Mouse (Mus musculus): ENCODE measurements around the gene Anks1.
"Not testable (repeated sequence)": the region's sequence is repeated elsewhere in the genome, so short reads cannot be mapped to it uniquely, and the experiment has no call there.

Gene Anks1

GRCm38 (mm10) chr17:27996320-27996719 lies 87.2 kb downstream of the Anks1 start:
- in situ Hi-C loops (cut with MboI, MseI), result no loop called here

- in situ Hi-C loops (cut with MboI, MseI), result no loop called here
Measured at GRCm38 (mm10) chr17:27997212-27997611, 88.1 kb downstream of the Anks1 start.

- in situ Hi-C loops (cut with MboI, MseI), result not testable (repeated sequence)
Measured at GRCm38 (mm10) chr17:27999683-28000273, 90.7 kb downstream of the Anks1 start.

DNA sequence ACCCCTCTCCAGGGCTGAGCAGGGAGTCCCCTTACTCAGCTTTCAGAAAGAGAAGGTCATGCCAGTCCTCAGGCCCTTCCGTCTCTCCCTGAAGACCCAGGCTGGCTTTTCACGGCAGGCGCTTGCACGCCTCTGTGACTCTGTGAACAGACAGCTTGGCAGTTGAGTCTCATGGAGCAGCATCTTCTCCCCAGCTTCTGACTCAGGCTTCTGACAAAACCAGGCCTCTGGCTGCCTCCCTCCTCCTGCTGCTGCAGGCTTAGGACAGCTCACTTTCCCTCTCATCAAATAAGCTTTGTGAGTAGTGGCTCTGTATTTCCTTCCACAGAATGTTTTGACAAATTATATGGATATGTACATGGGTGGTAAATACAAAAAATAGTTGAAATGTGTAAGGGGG lies 91.3 kb downstream of the Anks1 start:
- in situ Hi-C loops (cut with MboI, MseI), result no loop called here

DNA sequence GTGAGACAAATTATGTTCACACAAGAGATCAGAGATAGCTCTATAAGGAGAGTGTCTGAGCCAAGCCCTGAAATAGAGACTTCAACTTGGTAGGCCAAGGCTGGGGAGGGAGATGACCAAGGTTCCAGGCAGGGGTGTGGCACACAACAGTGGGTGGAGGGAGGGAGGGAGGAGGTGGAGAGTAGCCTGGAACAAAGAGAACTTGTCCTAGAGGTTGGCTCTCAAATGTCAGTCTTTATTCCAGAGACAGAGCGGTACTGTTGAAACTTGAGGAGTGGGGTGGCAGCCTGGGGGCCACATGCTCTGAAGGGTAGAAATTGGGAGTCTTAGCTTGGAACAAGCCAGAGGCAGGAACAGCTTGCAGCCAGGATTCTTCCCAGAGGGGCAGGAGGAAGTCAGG lies 91.7 kb downstream of the Anks1 start:
- in situ Hi-C loops (cut with MboI, MseI), result no loop called here

GRCm38 (mm10) chr17:28005393-28005792 lies 96.3 kb downstream of the Anks1 start:
- in situ Hi-C loops (cut with MboI, MseI), result no loop called here

DNA sequence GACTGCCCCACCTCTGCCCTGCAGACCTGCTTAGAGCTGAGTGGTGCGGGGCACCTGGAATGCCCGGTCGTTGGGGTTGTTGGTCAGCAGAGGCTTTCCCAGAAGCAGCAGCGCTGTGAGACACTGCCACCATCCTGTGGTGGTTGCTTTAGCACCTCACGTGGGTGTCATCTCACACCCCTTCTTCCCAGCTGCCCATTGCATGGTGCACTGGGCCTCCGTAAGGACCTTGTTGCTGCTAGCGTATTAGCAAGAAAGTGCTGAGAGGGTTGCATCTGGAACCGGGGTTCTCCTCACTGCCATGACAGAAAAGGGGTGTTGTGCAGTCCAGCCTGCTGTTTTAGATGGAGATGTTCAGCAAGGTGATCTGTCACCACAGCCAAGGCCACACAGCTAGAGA lies 97.1 kb downstream of the Anks1 start:
- in situ Hi-C loops (cut with MboI, MseI), result no loop called here

- in situ Hi-C loops (cut with MboI, MseI), result no loop called here
Measured at GRCm38 (mm10) chr17:28006611-28007010, 97.5 kb downstream of the Anks1 start.

DNA sequence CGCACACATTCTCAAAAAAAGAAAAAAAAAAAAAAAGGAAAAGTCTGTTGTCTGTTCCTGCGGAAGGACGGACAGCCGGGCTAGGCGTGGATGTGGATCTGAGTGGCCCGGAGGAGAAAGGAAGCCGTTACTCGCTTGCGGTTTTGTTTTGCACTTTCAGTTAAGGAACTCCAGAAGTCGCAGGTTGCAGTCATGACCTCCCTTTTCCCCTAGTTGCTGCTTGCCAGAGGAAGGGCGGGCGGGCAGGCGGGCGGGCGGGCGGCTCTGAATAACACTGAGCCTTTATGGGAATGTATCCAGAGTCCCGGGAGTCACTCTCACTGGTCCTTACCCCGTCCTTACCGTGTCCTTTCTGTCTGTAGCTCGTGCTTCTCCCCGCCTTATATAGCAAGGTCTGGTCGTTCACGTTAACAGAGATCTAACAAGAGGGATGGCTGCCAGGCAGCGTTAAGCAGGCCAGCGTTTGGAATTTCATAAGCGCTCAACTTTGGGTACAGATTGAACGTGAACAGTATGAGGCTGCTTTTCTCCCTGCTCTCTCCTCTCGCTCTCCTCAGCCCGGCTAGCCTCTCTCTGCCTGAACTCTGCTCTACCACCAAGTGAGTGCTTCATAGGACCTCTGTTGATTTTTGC lies 98.2 kb downstream of the Anks1 start:
- in situ Hi-C loops (cut with MboI, MseI), result no loop called here

- in situ Hi-C loops (cut with MboI, MseI), result no loop called here
Measured at GRCm38 (mm10) chr17:28007857-28008564, 98.9 kb downstream of the Anks1 start.

DNA sequence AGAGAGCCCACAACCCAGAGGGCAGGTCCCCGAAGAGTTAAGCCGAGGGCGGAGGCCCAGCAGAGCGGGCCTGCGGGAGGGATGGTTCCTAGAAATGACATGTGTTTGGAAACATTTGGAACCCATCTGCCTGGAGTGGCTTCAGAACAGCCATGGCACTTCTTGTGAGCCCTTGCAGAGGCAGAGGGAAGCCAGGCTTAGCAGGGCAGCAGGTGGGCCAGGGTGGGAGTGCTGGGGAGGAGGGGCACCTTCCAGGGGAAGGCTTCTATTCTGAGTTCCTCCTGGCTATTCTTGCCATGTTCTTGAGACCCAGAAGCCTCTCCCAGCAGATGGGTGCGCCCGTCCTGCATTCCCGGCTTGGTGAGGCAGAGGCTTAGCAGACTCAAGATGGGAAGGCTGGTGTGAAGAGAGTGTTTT lies 99.5 kb downstream of the Anks1 start:
- in situ Hi-C loops (cut with MboI, MseI), result no loop called here

- in situ Hi-C loops (cut with MboI, MseI), result no loop called here
Measured at GRCm38 (mm10) chr17:28009066-28009715, 100.1 kb downstream of the Anks1 start.

GRCm38 (mm10) chr17:28009716-28010114 lies 100.6 kb downstream of the Anks1 start:
- in situ Hi-C loops (cut with MboI, MseI), result no loop called here

DNA sequence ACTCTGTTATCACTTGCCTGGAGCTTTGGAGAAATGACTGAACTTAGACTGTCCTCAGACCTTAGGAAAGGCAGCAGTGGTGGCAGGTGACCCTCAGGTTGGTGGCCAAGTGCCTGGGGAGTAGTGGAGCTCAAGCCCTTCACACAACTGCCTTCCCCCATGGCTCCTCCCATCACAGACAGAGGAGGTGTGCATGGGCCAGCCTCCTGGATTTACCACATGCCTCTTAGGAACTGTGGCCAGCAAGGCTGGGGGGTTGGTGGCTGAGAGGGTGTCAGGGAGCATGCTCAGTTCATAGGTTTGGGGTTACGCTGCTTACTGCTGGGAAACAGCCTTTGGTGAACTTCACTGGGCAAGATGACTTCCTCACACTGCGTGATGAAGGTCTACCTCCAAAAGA lies 101.8 kb downstream of the Anks1 start:
- in situ Hi-C loops (cut with MboI, MseI), result no loop called here

DNA sequence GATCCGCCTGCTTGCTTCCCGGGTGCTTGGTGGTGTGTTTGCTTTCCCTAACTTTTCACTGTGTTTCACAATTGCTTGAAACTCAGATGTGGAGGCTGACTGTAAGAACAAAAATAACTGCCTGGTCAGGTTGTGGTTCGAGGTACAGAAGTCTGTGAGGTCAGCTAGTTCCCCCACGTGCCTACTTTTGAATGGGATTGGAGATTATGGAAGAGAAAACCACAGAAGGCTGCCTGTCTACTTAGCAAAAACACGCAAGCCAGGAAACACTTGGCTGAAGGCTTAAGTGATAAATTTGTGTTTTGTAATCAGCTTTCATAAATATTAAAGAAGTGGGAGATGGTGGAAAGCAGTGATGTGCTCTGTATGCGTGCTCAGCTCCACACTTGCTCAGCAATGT lies 103.7 kb downstream of the Anks1 start:
- in situ Hi-C loops (cut with MboI, MseI), result no loop called here

GRCm38 (mm10) chr17:28013259-28013875 lies 104.3 kb downstream of the Anks1 start:
- in situ Hi-C loops (cut with MboI, MseI), result no loop called here

GRCm38 (mm10) chr17:28014449-28014848 lies 105.3 kb downstream of the Anks1 start:
- in situ Hi-C loops (cut with MboI, MseI), result no loop called here

- in situ Hi-C loops (cut with MboI, MseI), result no loop called here
Measured at GRCm38 (mm10) chr17:28015068-28015730, 106.1 kb downstream of the Anks1 start.

DNA sequence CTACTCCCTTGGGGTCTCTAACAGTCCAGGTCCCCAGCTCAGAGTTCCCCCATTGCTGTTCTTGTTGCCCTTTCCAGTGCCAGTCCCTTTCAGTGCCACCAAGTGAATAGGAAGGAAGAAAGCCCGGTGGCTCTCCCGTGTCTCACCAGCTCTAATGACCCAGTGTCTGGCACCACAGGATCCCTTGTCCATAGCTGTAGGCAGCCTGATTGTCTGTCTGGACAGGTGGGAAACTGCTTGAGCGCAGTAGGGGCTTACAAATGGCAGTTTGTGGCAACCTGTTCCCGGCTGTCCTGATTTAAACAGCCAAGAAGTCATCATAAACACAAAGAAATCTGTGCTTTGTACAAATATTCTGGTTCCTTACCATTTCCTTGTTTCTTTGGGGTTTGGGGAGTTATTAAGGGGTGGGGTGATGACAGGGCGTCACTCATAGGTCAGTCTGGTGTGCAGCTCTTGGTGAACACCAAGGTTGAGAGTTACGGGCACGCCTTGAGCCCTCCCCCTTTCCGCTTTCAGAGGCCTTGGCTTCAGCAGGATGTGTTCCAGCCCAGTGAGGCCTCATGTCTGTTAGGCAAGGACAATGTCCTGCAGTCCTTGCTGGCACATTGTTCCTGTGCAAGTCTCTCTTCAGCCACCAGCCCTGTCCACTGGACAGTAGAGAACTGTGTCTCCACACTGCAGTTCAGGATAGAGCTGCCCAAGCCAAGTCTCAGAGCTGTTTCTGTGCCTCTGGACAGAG lies 107.1 kb downstream of the Anks1 start:
- in situ Hi-C loops (cut with MboI, MseI), result no loop called here

GRCm38 (mm10) chr17:28018344-28018743 lies 109.2 kb downstream of the Anks1 start:
- in situ Hi-C loops (cut with MboI, MseI), result no loop called here

DNA sequence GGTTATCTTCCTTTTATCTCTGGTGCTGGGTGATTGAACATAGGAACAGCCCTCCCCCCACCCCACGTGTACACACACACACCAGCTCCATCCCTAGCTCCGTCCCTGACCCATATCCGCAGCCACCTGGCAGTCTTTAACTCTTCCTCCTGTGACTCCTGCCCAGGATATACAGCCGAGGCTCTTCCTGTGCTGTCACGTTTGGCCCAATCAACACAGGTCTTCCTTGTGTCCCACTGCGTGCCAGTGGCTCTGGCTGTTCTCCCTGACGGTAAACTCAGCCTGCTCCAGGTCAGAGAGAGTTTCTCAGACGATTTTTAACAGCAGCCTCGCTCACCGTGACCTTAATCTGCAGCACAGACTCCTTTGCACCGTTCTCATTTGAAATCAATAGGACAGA lies 109.7 kb downstream of the Anks1 start:
- in situ Hi-C loops (cut with MboI, MseI), result no loop called here

All from T-helper 1 cell (primary cell).